Mouse (Mus musculus): ENCODE measurements around the gene Adamtsl5.

Gene Adamtsl5

GRCm38 (mm10) chr10:80342749-80343424, 5.3 kb downstream of the Adamtsl5 start:
- DNase-seq (ENCODE audit: low read depth, low spot score), result peak; percentile 59

GRCm38 (mm10) chr10:80342305-80342748, 5.9 kb downstream of the Adamtsl5 start:
- no peak for DNase-seq (ENCODE audit: low read depth, low spot score)

- no peak for DNase-seq (ENCODE audit: low read depth, low spot score)
Observed at GRCm38 (mm10) chr10:80341491-80342304, 6.5 kb downstream of the Adamtsl5 start.

- no peak for DNase-seq (ENCODE audit: low read depth, low spot score)
Observed at GRCm38 (mm10) chr10:80341026-80341425, 7.2 kb downstream of the Adamtsl5 start.

- peak; percentile 87 for DNase-seq (ENCODE audit: low read depth, low spot score)
Observed at GRCm38 (mm10) chr10:80339941-80340750, 8.1 kb downstream of the Adamtsl5 start.

- DNase-seq (ENCODE audit: low read depth, low spot score), result no peak
Observed at GRCm38 (mm10) chr10:80336263-80336662, 11.9 kb downstream of the Adamtsl5 start.

- DNase-seq (ENCODE audit: low read depth, low spot score), result no peak
Observed at GRCm38 (mm10) chr10:80332525-80332989, 15.7 kb downstream of the Adamtsl5 start.

GRCm38 (mm10) chr10:80331636-80332524, 16.3 kb downstream of the Adamtsl5 start:
- no peak for DNase-seq (ENCODE audit: low read depth, low spot score)

GRCm38 (mm10) chr10:80330888-80331287, 17.3 kb downstream of the Adamtsl5 start:
- DNase-seq (ENCODE audit: low read depth, low spot score), result no peak

GRCm38 (mm10) chr10:80330084-80330483, 18.1 kb downstream of the Adamtsl5 start:
- DNase-seq (ENCODE audit: low read depth, low spot score), result no peak

GRCm38 (mm10) chr10:80329273-80330081, 18.7 kb downstream of the Adamtsl5 start, which contains the start of the genes Pcsk4 and Reep6:
TSS of gene Pcsk4 (minus strand) at chr10:80329498.
TSS of gene Reep6 (plus strand) at chr10:80329953.
- peak; percentile 97 for DNase-seq (ENCODE audit: low read depth, low spot score)

GRCm38 (mm10) chr10:80325045-80325444, 23.2 kb downstream of the Adamtsl5 start:
- no peak for DNase-seq (ENCODE audit: low read depth, low spot score)

GRCm38 (mm10) chr10:80324120-80325037, 23.8 kb downstream of the Adamtsl5 start:
- no peak for DNase-seq (ENCODE audit: low read depth, low spot score)

GRCm38 (mm10) chr10:80323261-80324119, 24.7 kb downstream of the Adamtsl5 start:
- DNase-seq (ENCODE audit: low read depth, low spot score), result peak; percentile 50

GRCm38 (mm10) chr10:80322811-80323211, 25.4 kb downstream of the Adamtsl5 start:
- DNase-seq (ENCODE audit: low read depth, low spot score), result no peak

GRCm38 (mm10) chr10:80321670-80322581, 26.3 kb downstream of the Adamtsl5 start:
- no peak for DNase-seq (ENCODE audit: low read depth, low spot score)
